Mouse (Mus musculus): ENCODE results near the gene Smok3b.

DNA sequence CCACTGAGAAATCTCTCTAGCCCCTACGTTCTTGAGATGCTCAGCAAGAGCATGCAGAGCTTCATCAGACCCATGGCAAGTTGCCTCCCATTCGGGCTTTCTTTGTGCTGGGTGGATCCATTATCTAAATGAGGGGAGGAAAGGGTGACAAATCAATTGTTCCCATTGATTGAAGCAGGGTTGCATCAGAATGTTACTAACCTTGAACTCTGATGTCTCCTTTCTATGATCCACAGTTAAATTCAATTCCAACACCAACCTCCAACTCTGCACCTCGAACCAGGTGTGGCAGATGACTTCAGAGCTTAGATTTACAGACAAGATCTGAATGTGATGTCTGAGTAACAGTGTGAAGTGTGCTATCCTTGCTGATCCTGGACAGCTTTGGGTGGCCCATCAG lies 46.5 kb upstream of the Smok3b start:
- no peak for TF ChIP-seq GATA1 (IDR thresholded peaks at IDR 0.05; ENCODE audit: low read length)
- no peak for TF ChIP-seq TAL1 (IDR thresholded peaks at IDR 0.05; ENCODE audit: low read length)
